ENCODE assay signal across 8 mouse cellular contexts in genomic region chr11:102411704-102412103, GRCm38 (mm10). TPM values are rescaled to one million over a fixed set of nuclear protein-coding genes. Genes with fewer than 3 reads are reported as not detected.
A peak's percentile ranks its signal among the peaks of the same experiment; 100 is the strongest.
DNase-seq lines count a peak whose midpoint lies in the region.

No protein-coding gene starts in this region.

- peak; percentile 92 for DNase-seq in CD4-positive, CD25-positive, alpha-beta regulatory T cell, adult 2 months (ENCODE audit: low read depth, low spot score)
- DNase-seq in ZHBTc4 (ENCODE audit: low read depth, low spot score), result peak; percentile 91
- peak; percentile 95 for DNase-seq in embryo, embryonic 10 days (ENCODE audit: low spot score)
- peak; percentile 71 to 91 for DNase-seq in heart, adult 9 months (ENCODE audit: low spot score in 2 of 2)
- peak; percentile 93 to 94 for DNase-seq in layer of hippocampus, postnatal 10 days (ENCODE audit: low spot score in 2 of 2)
- peak; percentile 96 for DNase-seq in lung, postnatal 10 days
- peak; percentile 94 for DNase-seq in right cerebral cortex, postnatal 4 days
- DNase-seq in yolk sac, embryonic 10.5 days (ENCODE audit: low spot score), result peak; percentile 82

RNA-seq across cellular contexts. Expression of gene Slc25a39, which starts 4.0 kb away (rescaled TPM):
- total RNA-seq in layer of hippocampus, postnatal 10 days (2021), result 10 to 100 TPM; 74.8 to 80.1 TPM

RNA-seq across cellular contexts. Expression of gene Grn, which starts 18.4 kb away (rescaled TPM):
- total RNA-seq in layer of hippocampus, postnatal 10 days (2021), result 10 to 100 TPM; 81.8 to 83.7 TPM

RNA-seq across cellular contexts. Expression of gene Rundc3a, which starts 18.5 kb away (rescaled TPM):
- 100 to 1,000 TPM; 356 to 431 TPM for total RNA-seq in layer of hippocampus, postnatal 10 days (2021)

RNA-seq across cellular contexts. Expression of gene Fam171a2, which starts 35.8 kb away (rescaled TPM):
- 100 to 1,000 TPM; 115 TPM for total RNA-seq in layer of hippocampus, postnatal 10 days (2021)

RNA-seq across cellular contexts. Expression of gene Slc4a1, which starts 45.7 kb away (rescaled TPM):
- under 1 TPM; 0.32 to 0.54 TPM for total RNA-seq in layer of hippocampus, postnatal 10 days (2021)

Comparison
In these comparisons a context has a peak if more than half of its experiments do, and no peak if none do; other contexts are left out.
1. Peak in every context shown above with its lines: DNase-seq.